Mouse (Mus musculus): Measurements from ENCODE around the gene Rhobtb3. TPM values are rescaled to one million over a fixed set of nuclear protein-coding genes. Genes with fewer than 3 reads are reported as not detected.
"Not testable (repeated sequence)": the region's sequence is repeated elsewhere in the genome, so short reads cannot be mapped to it uniquely, and the experiment has no call there.

Gene Rhobtb3
- polyA plus RNA-seq, 1 experiment = 13.0 TPM

GRCm38 (mm10) chr13:75930660-75931059 lies 13.1 kb downstream of the Rhobtb3 start:
- no peak overlapping the region for H3K27ac ChIP-seq (ENCODE audit: insufficient read depth, low read length)
- no peaks in the 10 kb centered on the region for H3K4me1 ChIP-seq (ENCODE audit: control insufficient read depth, insufficient read depth, low read length)
- TF ChIP-seq CTCF (IDR thresholded peaks at IDR 0.05; ENCODE audit: extremely low read depth, insufficient read depth, low read length) (no peak), POLR2A (IDR thresholded peaks at IDR 0.05; ENCODE audit: extremely low read depth, insufficient read depth, low read length) (no peak)
- no peak overlapping the region for H3K4me3 ChIP-seq (ENCODE audit: insufficient read depth, low read length)

- TF ChIP-seq CTCF (IDR thresholded peaks at IDR 0.05; ENCODE audit: extremely low read depth, insufficient read depth, low read length) (no peak), POLR2A (IDR thresholded peaks at IDR 0.05; ENCODE audit: extremely low read depth, insufficient read depth, low read length) (no peak)
- Histone ChIP-seq H3K4me3 (ENCODE audit: insufficient read depth, low read length) (no peak overlapping the region), H3K27ac (ENCODE audit: insufficient read depth, low read length) (no peak overlapping the region), H3K4me1 (ENCODE audit: control insufficient read depth, insufficient read depth, low read length) (no peaks in the 10 kb centered on the region)
Measured at GRCm38 (mm10) chr13:75930023-75930422, 13.7 kb downstream of the Rhobtb3 start.

- H3K4me3 ChIP-seq (ENCODE audit: insufficient read depth, low read length); H3K27ac ChIP-seq (ENCODE audit: insufficient read depth, low read length); H3K4me1 ChIP-seq (ENCODE audit: control insufficient read depth, insufficient read depth, low read length): not testable (repeated sequence)
Measured at GRCm38 (mm10) chr13:75929071-75929470, 14.7 kb downstream of the Rhobtb3 start.

GRCm38 (mm10) chr13:75927951-75928350 lies 15.8 kb downstream of the Rhobtb3 start:
- Histone ChIP-seq H3K4me1 (ENCODE audit: control insufficient read depth, insufficient read depth, low read length) (no peaks in the 10 kb centered on the region), H3K4me3 (ENCODE audit: insufficient read depth, low read length) (no peak overlapping the region), H3K27ac (ENCODE audit: insufficient read depth, low read length) (no peak overlapping the region; the same call in 1 of the 2 replicates)
- no peak for TF ChIP-seq POLR2A (IDR thresholded peaks at IDR 0.05; ENCODE audit: extremely low read depth, insufficient read depth, low read length)
- no peak for TF ChIP-seq CTCF (IDR thresholded peaks at IDR 0.05; ENCODE audit: extremely low read depth, insufficient read depth, low read length)

- H3K4me1 ChIP-seq (ENCODE audit: control insufficient read depth, insufficient read depth, low read length) = no peaks in the 10 kb centered on the region
- H3K4me3 ChIP-seq (ENCODE audit: insufficient read depth, low read length) = no peak overlapping the region
- no peak overlapping the region for H3K27ac ChIP-seq (ENCODE audit: insufficient read depth, low read length)
- TF ChIP-seq POLR2A (IDR thresholded peaks at IDR 0.05; ENCODE audit: extremely low read depth, insufficient read depth, low read length) = no peak
- no peak for TF ChIP-seq CTCF (IDR thresholded peaks at IDR 0.05; ENCODE audit: extremely low read depth, insufficient read depth, low read length)
Measured at GRCm38 (mm10) chr13:75914151-75914550, 29.6 kb downstream of the Rhobtb3 start.

GRCm38 (mm10) chr13:75908187-75908586 lies 35.5 kb downstream of the Rhobtb3 start:
- Histone ChIP-seq H3K4me3 (ENCODE audit: insufficient read depth, low read length) (no peak overlapping the region), H3K27ac (ENCODE audit: insufficient read depth, low read length) (no peak overlapping the region), H3K4me1 (ENCODE audit: control insufficient read depth, insufficient read depth, low read length) (no peaks in the 10 kb centered on the region)
- no peak for TF ChIP-seq CTCF (IDR thresholded peaks at IDR 0.05; ENCODE audit: extremely low read depth, insufficient read depth, low read length)
- no peak for TF ChIP-seq POLR2A (IDR thresholded peaks at IDR 0.05; ENCODE audit: extremely low read depth, insufficient read depth, low read length)

GRCm38 (mm10) chr13:75907133-75907532 lies 36.6 kb downstream of the Rhobtb3 start:
- H3K4me1 ChIP-seq (ENCODE audit: control insufficient read depth, insufficient read depth, low read length) = no peaks in the 10 kb centered on the region
- TF ChIP-seq CTCF (IDR thresholded peaks at IDR 0.05; ENCODE audit: extremely low read depth, insufficient read depth, low read length) = no peak
- H3K4me3 ChIP-seq (ENCODE audit: insufficient read depth, low read length) = no peak overlapping the region
- H3K27ac ChIP-seq (ENCODE audit: insufficient read depth, low read length) = no peak overlapping the region

- Histone ChIP-seq H3K4me1 (ENCODE audit: control insufficient read depth, insufficient read depth, low read length) (no peaks in the 10 kb centered on the region), H3K27ac (ENCODE audit: insufficient read depth, low read length) (no peak overlapping the region), H3K4me3 (ENCODE audit: insufficient read depth, low read length) (no peak overlapping the region)
- no peak for TF ChIP-seq POLR2A (IDR thresholded peaks at IDR 0.05; ENCODE audit: extremely low read depth, insufficient read depth, low read length)
- TF ChIP-seq CTCF (IDR thresholded peaks at IDR 0.05; ENCODE audit: extremely low read depth, insufficient read depth, low read length) = no peak
Measured at GRCm38 (mm10) chr13:75904660-75905059, 39.1 kb downstream of the Rhobtb3 start.

- not testable (repeated sequence) for H3K4me3 ChIP-seq (ENCODE audit: insufficient read depth, low read length); H3K27ac ChIP-seq (ENCODE audit: insufficient read depth, low read length); H3K4me1 ChIP-seq (ENCODE audit: control insufficient read depth, insufficient read depth, low read length)
- TF ChIP-seq CTCF (IDR thresholded peaks at IDR 0.05; ENCODE audit: extremely low read depth, insufficient read depth, low read length) = peak; percentile 3; the same call in 1 of the 2 replicates
Measured at GRCm38 (mm10) chr13:75900928-75901327, 42.8 kb downstream of the Rhobtb3 start.

GRCm38 (mm10) chr13:75892876-75893275 lies 50.8 kb downstream of the Rhobtb3 start:
- Histone ChIP-seq H3K4me1 (ENCODE audit: control insufficient read depth, insufficient read depth, low read length) (peaks cover 3% of the 10 kb centered on the region), H3K27ac (ENCODE audit: insufficient read depth, low read length) (no peak overlapping the region), H3K4me3 (ENCODE audit: insufficient read depth, low read length) (no peak overlapping the region)
- TF ChIP-seq POLR2A (IDR thresholded peaks at IDR 0.05; ENCODE audit: extremely low read depth, insufficient read depth, low read length) (no peak), CTCF (IDR thresholded peaks at IDR 0.05; ENCODE audit: extremely low read depth, insufficient read depth, low read length) (no peak)

- H3K27ac ChIP-seq (ENCODE audit: insufficient read depth, low read length) = no peak overlapping the region
- TF ChIP-seq CTCF (IDR thresholded peaks at IDR 0.05; ENCODE audit: extremely low read depth, insufficient read depth, low read length) = no peak
- no peak for TF ChIP-seq POLR2A (IDR thresholded peaks at IDR 0.05; ENCODE audit: extremely low read depth, insufficient read depth, low read length)
- peaks cover 3% of the 10 kb centered on the region for H3K4me1 ChIP-seq (ENCODE audit: control insufficient read depth, insufficient read depth, low read length)
- H3K4me3 ChIP-seq (ENCODE audit: insufficient read depth, low read length) = no peak overlapping the region
Measured at GRCm38 (mm10) chr13:75892291-75892690, 51.4 kb downstream of the Rhobtb3 start.
